Mouse (Mus musculus) midbrain, embryonic 12.5 days (tissue): ENCODE measurements around the gene Rap1gap2. TPM values are rescaled to one million over a fixed set of nuclear protein-coding genes. Genes with fewer than 3 reads are reported as not detected.

Source experiments
- ATAC-seq: fragments of 200-750 bp; cut with Nextera tagmentation; 2 replicates; pipeline ENCODE4 v1.8.0; 2017; ENCODE audit warnings: low read depth, moderate TSS enrichment, moderate library complexity; ENCODE audit not compliant: low FRiP score
- H3K27ac ChIP-seq: fragments of 300-500 bp; sonication (generic); replicated peaks from 2 replicates; pipeline ENCODE4 v1.5.1; 2016; ENCODE audit warnings: mild to moderate bottlenecking
- H3K27me3 ChIP-seq: fragments of 300-500 bp; sonication (generic); 2 replicates; pipeline ENCODE4 v1.6.1; 2016; ENCODE audit warnings: mild to moderate bottlenecking
- H3K36me3 ChIP-seq: fragments of 300-500 bp; sonication (generic); 2 replicates; pipeline ENCODE4 v1.6.1; 2016
- H3K4me1 ChIP-seq: fragments of 300-500 bp; sonication (generic); 2 replicates; pipeline ENCODE4 v1.6.1; 2016
- H3K4me2 ChIP-seq: fragments of 300-500 bp; sonication (generic); replicated peaks from 2 replicates; pipeline ENCODE4 v1.6.1; 2016; ENCODE audit warnings: mild to moderate bottlenecking, moderate library complexity
- H3K4me3 ChIP-seq: fragments of 300-500 bp; sonication (generic); 2 replicates; pipeline ENCODE4 v1.5.1; 2016; ENCODE audit warnings: mild to moderate bottlenecking
- H3K9ac ChIP-seq: fragments of 300-500 bp; sonication (generic); replicated peaks from 2 replicates; pipeline ENCODE4 v1.6.1; 2016; ENCODE audit warnings: mild to moderate bottlenecking, moderate library complexity
- H3K9me3 ChIP-seq: fragments of 300-500 bp; sonication (generic); 2 replicates; pipeline ENCODE4 v1.6.1; 2016; ENCODE audit warnings: mild to moderate bottlenecking
- WGBS: fragments of 180-500 bp; shearing (Covaris S2); methylation state at CpG from one replicate; pipeline ENCODE4 v1.1.7; 2016; 5-methylcytosine and 5-hydroxymethylcytosine counted together
- polyA plus RNA-seq: library from polyadenylated mRNA; unstranded; fragments of >200 nt; fragmentation: Nextera tagmentation; extraction: Ambion mirVana; gene quantifications from 2 replicates; pipeline ENCODE4 v1.2.1, GENCODE M21; 2016

Rap1gap2 gene
- polyA plus RNA-seq, 1 experiment from 2014 or later: 6.1 TPM

DNA sequence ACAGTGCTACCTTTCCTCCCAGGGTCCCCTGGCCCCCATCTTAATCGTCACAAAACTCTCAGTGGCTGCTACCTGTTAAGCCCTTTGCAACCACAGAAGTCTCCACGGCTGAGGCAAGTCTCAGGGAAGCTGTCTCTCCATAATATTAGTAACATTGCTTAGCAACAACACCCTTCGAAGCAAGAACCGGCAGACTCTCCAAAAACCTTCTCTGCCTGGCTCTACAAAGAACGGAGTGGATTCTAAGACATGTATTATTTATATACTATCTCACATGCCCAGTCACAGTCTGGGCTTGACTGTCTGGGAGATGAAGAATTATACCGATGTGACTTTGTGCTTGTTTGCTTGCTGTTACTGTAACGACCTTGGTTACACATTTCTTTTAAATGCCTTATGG, 83.2 kb downstream of the Rap1gap2 start:
- no peak for ATAC-seq
- peaks cover 36% of the 10 kb centered on the region for H3K4me1 ChIP-seq
- H3K27ac ChIP-seq: no peak overlapping the region
- no peak overlapping the region for H3K9ac ChIP-seq
- H3K4me2 ChIP-seq: no peak overlapping the region
- 69% methylated on average over 7 of the region's 7 CpGs for WGBS
- no peaks in the 10 kb centered on the region for H3K9me3 ChIP-seq
- H3K27me3 ChIP-seq: peaks cover 51% of the 10 kb centered on the region
- no peak overlapping the region for H3K4me3 ChIP-seq
- H3K36me3 ChIP-seq: no peaks in the 10 kb centered on the region

DNA sequence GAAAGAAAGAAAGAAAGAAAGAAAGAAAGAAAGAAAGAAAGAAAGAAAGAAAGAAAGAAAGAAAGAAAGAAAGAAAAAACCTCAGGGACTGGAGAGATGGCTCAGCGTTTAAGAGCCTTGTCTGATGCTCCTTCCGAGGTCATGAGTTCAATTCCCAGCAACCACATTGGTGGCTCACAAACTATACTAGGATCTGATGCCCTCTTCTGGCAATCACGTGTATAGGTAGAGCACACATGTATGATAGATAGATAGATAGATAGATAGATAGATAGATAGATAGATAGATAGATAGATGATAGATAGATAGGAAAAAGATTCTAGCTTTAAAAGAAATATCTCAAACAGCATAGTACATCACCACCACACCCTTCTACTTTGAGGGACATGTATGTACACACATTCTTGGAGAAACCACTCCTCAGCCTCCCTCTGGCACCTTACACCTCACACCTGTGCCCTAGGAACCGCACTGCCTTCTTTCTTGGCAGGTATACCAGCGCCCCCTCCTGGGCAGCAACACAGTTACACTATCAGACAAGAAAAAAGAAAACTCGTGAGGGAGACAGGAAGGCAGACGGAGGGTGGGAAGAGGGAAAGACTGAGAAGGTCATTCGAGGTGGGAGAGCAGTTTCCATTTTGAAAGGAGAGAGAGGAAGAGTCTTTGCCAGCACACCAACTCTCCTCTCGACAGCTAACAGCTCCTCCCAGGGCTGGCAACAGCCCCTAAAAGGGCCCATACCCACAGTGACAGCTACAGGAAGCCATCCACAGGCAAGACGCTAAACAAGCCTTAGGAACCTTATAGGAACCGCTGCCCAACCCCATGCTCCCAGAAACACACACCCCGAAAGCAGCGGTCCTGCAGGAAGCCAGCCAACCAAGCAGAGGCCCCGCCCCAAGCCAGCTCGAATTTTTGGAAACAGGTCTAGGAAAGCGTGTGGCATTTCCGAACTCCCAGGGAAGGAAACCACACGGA, 84.2 kb downstream of the Rap1gap2 start:
- WGBS: 18% methylated on average over 18 of the region's 18 CpGs
- Histone ChIP-seq H3K27me3 (peaks cover 60% of the 10 kb centered on the region), H3K4me2 (0 out of 2 replicates have a peak overlapping the region, but pooled peaks have one; percentile 10), H3K9me3 (no peaks in the 10 kb centered on the region), H3K9ac (no peak overlapping the region), H3K36me3 (no peaks in the 10 kb centered on the region), H3K4me3 (no peak overlapping the region), H3K27ac (no peak overlapping the region), H3K4me1 (peaks cover 33% of the 10 kb centered on the region)
- no peak for ATAC-seq

DNA sequence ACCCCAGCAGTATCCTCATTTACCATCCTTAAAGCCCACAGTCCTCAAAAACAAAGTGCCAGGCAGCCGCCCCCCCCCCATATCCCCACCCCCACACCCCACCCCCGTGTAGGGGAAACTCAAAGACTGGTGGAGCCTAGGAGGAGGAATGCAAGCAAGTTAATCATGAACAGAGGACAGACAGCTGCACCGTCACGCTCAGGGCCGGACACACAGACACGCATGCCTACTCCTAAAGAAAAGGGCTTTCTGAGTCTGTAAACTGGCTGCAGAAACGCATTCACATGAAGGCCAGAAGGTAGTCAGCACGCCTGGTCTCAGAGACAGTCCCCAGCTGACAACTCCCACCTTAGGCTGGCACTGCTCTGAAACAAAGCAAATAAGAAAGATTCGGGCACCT, 85.1 kb downstream of the Rap1gap2 start:
- WGBS: 41% methylated on average over 9 of the region's 9 CpGs
- Histone ChIP-seq H3K27ac (no peak overlapping the region), H3K27me3 (peaks cover 69% of the 10 kb centered on the region), H3K4me3 (no peak overlapping the region), H3K9me3 (no peaks in the 10 kb centered on the region), H3K4me1 (peaks cover 29% of the 10 kb centered on the region), H3K4me2 (no peak overlapping the region), H3K9ac (no peak overlapping the region), H3K36me3 (no peaks in the 10 kb centered on the region)
- ATAC-seq: no peak

DNA sequence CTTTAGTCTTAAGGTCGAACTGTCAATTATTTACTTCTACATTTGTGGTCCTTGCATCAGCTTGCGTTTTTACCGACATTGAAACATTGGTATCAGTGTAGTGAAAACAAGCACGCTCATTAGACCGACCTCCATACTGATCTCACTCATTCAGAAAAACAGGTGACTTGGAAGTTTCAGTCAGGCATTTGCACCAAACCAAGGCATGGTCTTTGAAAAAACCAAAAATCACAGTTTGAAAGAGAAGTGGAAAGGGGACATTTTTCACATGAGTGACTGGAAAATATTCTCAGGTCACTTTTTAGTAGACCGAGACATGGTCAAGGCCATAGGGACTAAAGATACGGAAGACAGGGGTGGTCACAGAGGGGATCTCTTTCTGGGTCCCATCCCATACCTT, 85.5 kb downstream of the Rap1gap2 start:
- 83% methylated on average over 7 of the region's 7 CpGs for WGBS

DNA sequence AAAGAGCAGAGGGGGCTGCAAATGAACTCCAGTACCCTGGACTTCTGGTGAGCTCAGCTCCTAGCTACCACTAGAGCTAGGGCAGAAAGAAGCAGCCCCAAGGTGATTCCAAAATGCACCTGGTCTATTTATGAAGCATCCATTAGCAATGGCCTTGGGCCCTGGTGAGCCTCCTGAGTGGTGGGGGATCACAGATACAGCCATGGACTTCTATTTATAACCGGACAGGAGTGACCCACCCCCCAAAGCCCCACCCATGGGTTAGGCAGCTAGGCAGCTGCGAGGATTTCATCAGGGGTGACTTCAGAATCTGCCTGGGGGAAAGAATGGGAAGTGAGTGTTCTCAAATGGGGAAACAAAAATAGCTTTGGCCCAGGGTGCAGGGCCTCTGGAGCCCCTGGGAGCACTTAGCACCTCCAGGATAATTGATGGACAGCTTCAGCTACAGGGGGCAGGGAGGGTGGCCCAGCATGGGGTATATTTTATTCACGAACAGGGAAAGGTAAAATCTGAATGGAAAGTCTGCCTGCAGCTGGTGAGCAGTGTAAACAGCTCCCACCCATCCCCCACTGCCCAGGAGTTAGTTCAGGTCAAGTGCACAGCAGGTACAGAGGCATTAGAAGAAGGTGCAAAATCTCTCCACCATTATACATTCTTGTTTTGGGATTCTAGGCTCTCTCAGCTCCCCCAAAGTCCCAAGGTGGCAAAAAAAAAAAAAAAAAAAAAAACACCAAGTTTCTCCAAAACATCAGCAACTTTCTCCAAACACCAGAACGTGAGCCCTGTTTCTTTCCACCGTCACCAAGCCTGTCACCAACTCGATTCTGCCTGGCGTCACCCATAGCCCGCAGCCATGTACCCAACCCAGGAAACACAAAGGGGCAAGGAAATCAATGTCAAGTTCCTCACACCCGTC, 86.4 kb downstream of the Rap1gap2 start:
- H3K36me3 ChIP-seq: no peaks in the 10 kb centered on the region
- H3K4me1 ChIP-seq: peaks cover 29% of the 10 kb centered on the region
- peaks cover 71% of the 10 kb centered on the region for H3K27me3 ChIP-seq
- H3K9me3 ChIP-seq: no peaks in the 10 kb centered on the region
- H3K9ac ChIP-seq: no peak overlapping the region
- no peak overlapping the region for H3K4me3 ChIP-seq
- ATAC-seq: no peak
- WGBS: 56% methylated on average over 9 of the region's 9 CpGs
- 0 out of 2 replicates have a peak overlapping the region, but pooled peaks have one; percentile 97 for H3K4me2 ChIP-seq
- no peak overlapping the region for H3K27ac ChIP-seq

More for the DNA sequence above, 85.5 kb downstream of the Rap1gap2 start:
- Histone ChIP-seq H3K4me2 (no peak overlapping the region), H3K27me3 (peaks cover 71% of the 10 kb centered on the region), H3K9me3 (no peaks in the 10 kb centered on the region), H3K27ac (no peak overlapping the region), H3K4me3 (no peak overlapping the region), H3K4me1 (peaks cover 29% of the 10 kb centered on the region), H3K36me3 (no peaks in the 10 kb centered on the region), H3K9ac (no peak overlapping the region)
- ATAC-seq: no peak

DNA sequence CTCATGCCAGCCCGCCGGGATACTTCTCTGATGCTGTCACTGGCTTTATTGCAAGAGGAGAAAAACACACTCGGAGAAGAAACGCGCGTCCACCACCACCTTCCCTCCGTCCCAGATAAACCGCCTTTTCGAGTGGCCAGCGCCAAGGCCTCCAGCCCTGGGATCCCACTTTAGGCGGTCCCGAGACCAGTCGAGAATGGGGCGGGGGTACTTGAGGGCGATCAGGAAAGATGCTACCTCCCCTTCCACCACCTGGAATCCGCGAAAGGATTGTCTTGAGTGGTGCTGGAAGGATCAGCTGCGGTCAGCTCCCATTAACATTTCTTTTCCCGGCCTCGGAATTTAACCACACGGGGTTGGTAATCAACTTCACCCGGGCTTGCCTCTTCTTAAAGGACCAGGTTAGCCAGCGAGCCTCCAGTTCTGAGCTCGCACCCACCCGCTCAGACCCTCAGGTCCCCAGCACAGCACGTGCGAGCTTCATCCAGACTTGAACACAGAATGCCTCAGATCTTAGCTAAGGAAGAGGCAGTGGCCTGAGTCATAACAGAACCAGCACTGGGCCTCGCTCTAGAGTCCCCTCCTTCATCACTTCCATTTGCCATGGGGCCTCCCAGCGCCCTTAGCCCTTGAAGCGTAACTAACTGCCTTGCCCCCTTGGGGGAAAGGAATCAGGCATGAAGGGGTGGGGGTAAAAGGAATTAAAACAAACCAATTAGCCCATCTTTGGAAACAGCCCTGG, 87.3 kb downstream of the Rap1gap2 start:
- Histone ChIP-seq H3K27ac (0 out of 2 replicates have a peak overlapping the region, but pooled peaks have one; percentile 30), H3K9ac (peak overlapping the region; percentile 64), H3K4me1 (peaks cover 29% of the 10 kb centered on the region), H3K4me3 (peak overlapping the region; percentile 73), H3K36me3 (no peaks in the 10 kb centered on the region), H3K4me2 (peak overlapping the region; percentile 97), H3K9me3 (no peaks in the 10 kb centered on the region), H3K27me3 (peaks cover 71% of the 10 kb centered on the region)
- peak; percentile 29; the same call in 1 of the 2 replicates for ATAC-seq
- 1% methylated on average over 30 of the region's 30 CpGs for WGBS

DNA sequence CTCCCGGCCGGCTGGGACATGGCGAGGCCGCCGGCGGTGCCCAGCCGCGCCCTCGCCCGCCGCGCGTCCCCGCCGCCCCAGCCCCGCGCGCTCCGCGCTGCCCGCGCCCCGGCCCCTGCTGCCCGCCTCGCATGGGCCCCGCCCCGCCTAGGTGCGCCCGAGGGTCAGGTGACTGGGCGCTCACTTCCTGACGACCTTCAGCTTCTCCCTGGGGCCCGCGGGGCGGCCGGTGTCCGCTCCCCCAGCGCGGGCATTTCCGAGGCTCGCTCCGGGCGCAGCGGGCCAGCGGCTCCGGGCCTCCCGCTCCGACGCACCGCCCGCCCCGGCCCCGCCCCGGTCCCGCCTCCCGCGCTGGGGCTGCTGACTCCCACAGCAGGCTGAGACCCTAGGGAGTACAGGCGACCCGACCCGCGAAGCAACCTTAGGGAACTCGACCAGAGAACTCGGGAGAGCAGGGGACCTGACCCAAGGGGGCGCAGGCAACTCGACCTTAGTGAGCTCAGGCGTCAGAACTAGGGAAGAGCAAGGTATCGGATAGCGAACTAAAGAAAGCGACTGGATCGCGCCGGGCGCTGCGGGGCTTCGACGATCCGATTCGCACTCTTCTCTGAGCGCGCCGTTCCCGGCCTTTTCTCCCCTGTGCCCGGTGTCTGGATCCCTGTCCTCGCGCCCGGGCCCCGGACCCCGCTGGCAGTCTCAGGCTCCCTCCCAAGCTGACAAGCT, 88.1 kb downstream of the Rap1gap2 start:
- peak; percentile 69; the same call in 1 of the 2 replicates for ATAC-seq
- peaks cover 66% of the 10 kb centered on the region for H3K27me3 ChIP-seq
- H3K27ac ChIP-seq: peak overlapping the region; percentile 30; the same call in 1 of the 2 replicates
- H3K9me3 ChIP-seq: no peaks in the 10 kb centered on the region
- H3K9ac ChIP-seq: peak overlapping the region; percentile 64
- H3K4me1 ChIP-seq: peaks cover 29% of the 10 kb centered on the region
- H3K4me2 ChIP-seq: peak overlapping the region; percentile 97
- peak overlapping the region; percentile 73 for H3K4me3 ChIP-seq
- no peaks in the 10 kb centered on the region for H3K36me3 ChIP-seq
- WGBS: under 1% methylated on average over 83 of the region's 87 CpGs

DNA sequence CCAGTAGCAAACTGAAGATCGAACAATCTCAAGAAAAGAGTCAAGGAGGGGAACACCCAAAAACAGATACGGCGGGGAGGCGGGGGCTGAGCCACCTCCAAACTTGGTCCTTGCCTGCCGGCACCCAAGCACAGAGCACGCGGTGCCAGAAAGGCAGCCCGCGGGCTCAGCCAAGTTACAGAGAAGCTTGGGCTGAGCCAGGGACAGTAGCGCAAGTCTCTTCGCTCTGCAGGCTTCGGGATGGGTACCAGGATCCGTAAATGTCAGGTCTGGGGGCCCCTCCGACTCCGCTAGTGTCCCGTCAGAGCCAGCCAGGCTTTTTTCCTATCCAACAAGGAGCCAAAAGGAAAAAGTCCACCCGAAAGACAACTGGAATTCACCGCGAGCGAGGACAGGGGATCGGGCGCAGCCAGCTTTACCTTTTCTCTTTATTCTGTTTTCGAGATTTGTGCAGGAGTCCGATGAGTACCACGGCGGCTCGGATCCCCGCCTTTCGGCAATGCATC, 88.7 kb downstream of the Rap1gap2 start:
- Histone ChIP-seq H3K4me1 (peaks cover 28% of the 10 kb centered on the region), H3K9me3 (no peaks in the 10 kb centered on the region), H3K9ac (peak overlapping the region; percentile 64), H3K4me3 (peak overlapping the region; percentile 73), H3K4me2 (peak overlapping the region; percentile 97), H3K27me3 (peaks cover 61% of the 10 kb centered on the region), H3K36me3 (no peaks in the 10 kb centered on the region), H3K27ac (no peak overlapping the region)
- no peak for ATAC-seq
- under 1% methylated on average over 29 of the region's 29 CpGs for WGBS

DNA sequence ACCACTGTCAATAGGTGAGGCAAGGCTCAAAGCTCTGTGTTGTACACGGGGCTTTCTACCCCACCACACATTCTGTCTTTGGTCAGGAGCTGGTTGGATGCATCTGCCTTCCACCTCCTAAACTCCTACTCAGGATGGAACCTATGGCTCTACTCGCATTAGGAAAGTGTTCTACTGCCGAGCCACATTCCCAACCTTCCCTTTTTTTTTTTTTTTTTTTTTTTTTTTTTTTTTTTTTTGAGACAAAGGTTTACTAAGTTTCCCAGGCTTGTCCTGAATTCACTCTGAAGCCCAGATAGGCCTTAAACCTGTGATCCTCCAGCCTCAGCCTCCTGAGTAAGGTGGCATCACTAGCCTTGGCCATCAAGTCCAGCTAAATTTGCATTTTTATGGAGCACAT, 90.5 kb downstream of the Rap1gap2 start:
- Histone ChIP-seq H3K36me3 (no peaks in the 10 kb centered on the region), H3K4me3 (no peak overlapping the region), H3K27ac (no peak overlapping the region), H3K9me3 (no peaks in the 10 kb centered on the region), H3K27me3 (peaks cover 47% of the 10 kb centered on the region), H3K4me2 (no peak overlapping the region), H3K4me1 (peaks cover 25% of the 10 kb centered on the region), H3K9ac (no peak overlapping the region)
- no peak for ATAC-seq
- WGBS: 93% methylated on average over 3 of the region's 3 CpGs

DNA sequence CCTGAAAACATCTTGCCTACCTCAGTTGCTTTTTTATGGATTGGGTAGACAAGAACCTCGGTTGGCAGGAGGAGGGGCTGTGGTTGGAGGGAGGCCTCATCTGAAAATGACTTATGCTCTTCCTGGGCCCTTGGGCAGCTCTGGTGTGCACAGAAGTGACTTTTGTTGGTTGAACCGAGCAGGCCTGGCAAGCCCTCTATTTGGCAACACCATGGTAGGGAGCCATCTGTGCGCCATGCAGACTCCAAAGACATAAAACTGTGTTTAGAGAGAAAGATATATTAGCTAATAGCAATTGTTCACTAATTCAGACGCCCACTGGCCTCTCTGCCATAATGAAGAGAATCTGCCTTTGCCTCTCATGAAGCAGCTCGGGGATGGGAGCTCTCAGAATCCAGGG, 94.6 kb downstream of the Rap1gap2 start:
- Histone ChIP-seq H3K9me3 (no peaks in the 10 kb centered on the region), H3K27ac (no peak overlapping the region), H3K9ac (no peak overlapping the region), H3K36me3 (no peaks in the 10 kb centered on the region), H3K4me2 (no peak overlapping the region), H3K27me3 (peaks cover 8% of the 10 kb centered on the region), H3K4me3 (no peak overlapping the region), H3K4me1 (no peaks in the 10 kb centered on the region)
- 83% methylated on average over 5 of the region's 5 CpGs for WGBS
- no peak for ATAC-seq
